Mouse (Mus musculus) megakaryocyte, embryonic 14.5 days (primary cell): ENCODE data around the gene Chst15. TPM values are rescaled to one million over a fixed set of nuclear protein-coding genes. Genes with fewer than 3 reads are reported as not detected.

Experiments
- H3K27me3 ChIP-seq: replicated peaks from 2 replicates; pipeline ENCODE3; 2012; ENCODE audit warnings: inconsistent platforms
- H3K36me3 ChIP-seq: replicated peaks from 2 replicates; pipeline ENCODE3; 2012; ENCODE audit warnings: low read length, inconsistent platforms, mixed read lengths
- H3K4me1 ChIP-seq: 2 replicates; pipeline ENCODE4 v1.6.1; 2012; ENCODE audit warnings: inconsistent platforms
- H3K4me3 ChIP-seq: replicated peaks from 2 replicates; pipeline ENCODE3; 2012; ENCODE audit warnings: moderate library complexity, mild to moderate bottlenecking, inconsistent platforms
- H3K9me3 ChIP-seq: 2 replicates; pipeline ENCODE4 v1.6.1; 2012; ENCODE audit warnings: inconsistent platforms
- FLI1 ChIP-seq: IDR thresholded peaks from 2 replicates; pipeline ENCODE4 v1.6.1; 2012; ENCODE audit warnings: low read length, inconsistent platforms, mixed read lengths
- GATA1 ChIP-seq: IDR thresholded peaks from 3 replicates; pipeline ENCODE4 v1.6.1; 2012; ENCODE audit warnings: mixed read lengths, low read length, inconsistent platforms, borderline replicate concordance
- polyA plus RNA-seq: library from polyadenylated mRNA; stranded (reverse); fragments of >175 nt; gene quantifications from 2 replicates; pipeline ENCODE4 v1.2.3, GENCODE M21; 2012; ENCODE audit warnings: low replicate concordance; ENCODE audit not compliant: insufficient read depth

Chst15 gene
- polyA plus RNA-seq, 1 experiment, result 0.15 TPM

DNA sequence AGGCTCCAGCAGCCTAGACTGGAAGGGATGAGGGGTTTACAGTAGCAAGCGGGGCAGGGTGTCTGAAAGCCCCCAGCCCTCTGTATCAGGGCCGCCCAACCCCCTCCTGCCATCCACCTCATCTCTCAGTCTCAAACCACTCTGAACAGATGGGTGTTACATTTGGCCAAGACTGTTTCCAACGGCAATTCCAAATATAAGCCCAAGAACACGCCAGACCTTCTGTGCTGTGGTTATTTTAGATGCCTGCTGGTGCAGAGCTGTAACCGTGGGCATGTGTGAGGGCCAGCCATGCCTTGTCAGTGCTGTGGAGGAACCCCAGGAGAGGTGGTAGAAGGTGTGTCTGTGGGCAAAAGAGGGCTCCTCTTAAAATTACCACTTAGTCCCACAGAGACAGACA lies 63.5 kb downstream of the Chst15 start:
- TF ChIP-seq GATA1, result no peak
- no peak for TF ChIP-seq FLI1
- Histone ChIP-seq H3K27me3 (peaks cover 37% of the 10 kb centered on the region), H3K36me3 (no peaks in the 10 kb centered on the region), H3K4me3 (no peak overlapping the region), H3K9me3 (no peaks in the 10 kb centered on the region), H3K4me1 (no peaks in the 10 kb centered on the region)

- Histone ChIP-seq H3K9me3 (no peaks in the 10 kb centered on the region), H3K4me3 (no peak overlapping the region), H3K27me3 (peaks cover 37% of the 10 kb centered on the region), H3K4me1 (no peaks in the 10 kb centered on the region), H3K36me3 (no peaks in the 10 kb centered on the region)
- TF ChIP-seq FLI1 (no peak), GATA1 (no peak)
These were observed 64.0 kb downstream of the Chst15 start for GRCm38 (mm10) chr7:132253078-132253477.

- TF ChIP-seq FLI1 (no peak), GATA1 (no peak)
- H3K36me3 ChIP-seq, result no peaks in the 10 kb centered on the region
- no peaks in the 10 kb centered on the region for H3K9me3 ChIP-seq
- H3K27me3 ChIP-seq, result peaks cover 25% of the 10 kb centered on the region
- no peaks in the 10 kb centered on the region for H3K4me1 ChIP-seq
- H3K4me3 ChIP-seq, result no peak overlapping the region
These were observed 67.4 kb downstream of the Chst15 start for GRCm38 (mm10) chr7:132249563-132250119.

DNA sequence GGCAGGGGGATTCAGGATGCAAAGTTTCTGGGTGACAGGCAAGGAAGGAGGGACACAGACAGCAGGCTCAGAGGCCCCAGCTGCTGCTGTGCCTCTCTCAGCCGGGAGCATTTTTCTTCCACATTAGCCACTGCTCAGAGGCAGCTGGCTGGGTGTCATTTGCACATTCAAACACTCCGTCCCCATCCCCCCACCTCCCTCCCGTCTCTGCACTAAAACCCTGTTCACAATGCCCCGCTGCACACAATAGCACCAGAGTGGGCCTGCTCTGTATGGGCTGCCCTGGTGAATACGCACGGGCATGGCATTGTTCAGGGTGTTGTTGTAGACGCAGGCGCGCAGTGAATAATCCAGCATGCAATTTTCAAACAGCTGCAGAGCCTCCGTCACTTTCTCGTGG lies 69.5 kb downstream of the Chst15 start:
- peaks cover 6% of the 10 kb centered on the region for H3K4me1 ChIP-seq
- H3K27me3 ChIP-seq, result peaks cover 25% of the 10 kb centered on the region
- no peak overlapping the region for H3K4me3 ChIP-seq
- no peaks in the 10 kb centered on the region for H3K36me3 ChIP-seq
- no peaks in the 10 kb centered on the region for H3K9me3 ChIP-seq
- TF ChIP-seq GATA1 (no peak), FLI1 (no peak)

DNA sequence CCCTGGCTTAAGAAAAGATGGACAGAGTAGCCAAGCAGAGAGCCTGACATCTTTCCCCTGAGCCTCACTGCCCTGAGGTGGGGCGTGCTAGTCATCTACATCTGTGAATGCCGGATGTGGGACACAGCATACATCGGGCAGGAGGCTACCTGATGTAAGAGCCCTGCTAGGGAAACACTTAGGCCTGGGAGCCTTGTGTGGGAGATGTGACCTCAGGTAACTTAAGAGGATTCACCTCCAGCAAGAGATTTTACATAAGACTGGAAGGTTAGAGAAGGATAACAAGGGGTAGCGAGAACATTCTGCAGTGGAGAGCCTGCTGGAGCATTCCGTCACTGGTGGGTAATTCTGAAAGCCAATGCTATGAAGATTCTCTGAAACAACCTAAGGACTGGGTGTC lies 69.9 kb downstream of the Chst15 start:
- no peaks in the 10 kb centered on the region for H3K36me3 ChIP-seq
- no peak for TF ChIP-seq GATA1
- TF ChIP-seq FLI1, result no peak
- H3K4me3 ChIP-seq, result no peak overlapping the region
- H3K4me1 ChIP-seq, result peaks cover 6% of the 10 kb centered on the region
- H3K27me3 ChIP-seq, result peaks cover 25% of the 10 kb centered on the region
- no peaks in the 10 kb centered on the region for H3K9me3 ChIP-seq

DNA sequence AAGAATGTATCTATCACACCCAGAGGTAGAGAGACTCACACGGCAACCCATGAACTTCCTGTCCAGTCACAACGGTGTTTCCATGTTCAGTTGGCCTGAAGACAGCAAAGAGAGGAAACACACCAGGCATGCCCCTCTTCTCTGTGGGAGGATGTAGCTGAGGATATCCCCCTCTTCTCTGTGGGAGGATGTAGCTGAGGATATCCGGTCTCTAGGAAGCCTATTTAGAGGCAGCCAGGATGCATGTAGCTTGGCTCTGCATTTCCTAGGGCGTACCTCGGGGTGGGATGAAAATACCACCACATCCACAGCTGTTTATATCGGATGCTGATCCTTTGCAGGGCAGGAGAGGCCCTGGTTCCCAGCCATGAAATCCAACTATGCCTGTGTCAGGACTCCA lies 71.3 kb downstream of the Chst15 start:
- Histone ChIP-seq H3K4me3 (no peak overlapping the region), H3K36me3 (no peaks in the 10 kb centered on the region), H3K4me1 (peaks cover 6% of the 10 kb centered on the region), H3K9me3 (no peaks in the 10 kb centered on the region), H3K27me3 (peaks cover 26% of the 10 kb centered on the region)
- TF ChIP-seq GATA1 (no peak), FLI1 (no peak)

DNA sequence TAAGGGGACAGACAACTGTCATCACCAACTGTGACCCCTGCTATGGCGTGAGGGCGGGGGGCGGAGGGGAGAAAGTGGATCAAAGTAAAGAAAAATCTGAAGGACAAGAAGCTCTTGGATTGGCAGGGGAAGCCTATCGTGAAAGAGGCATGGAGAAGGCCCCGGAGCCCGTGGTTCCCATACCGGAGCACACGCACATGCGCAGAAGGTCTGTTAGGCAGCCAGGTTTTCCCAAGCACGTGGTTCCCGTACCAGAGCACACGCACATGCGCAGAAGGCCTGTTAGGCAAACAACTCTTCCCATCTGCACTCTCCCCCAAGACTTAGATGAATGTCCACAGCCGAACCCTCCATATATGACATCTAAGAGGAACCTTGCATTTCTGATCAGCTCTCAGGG lies 72.4 kb downstream of the Chst15 start:
- Histone ChIP-seq H3K4me1 (peaks cover 6% of the 10 kb centered on the region), H3K36me3 (no peaks in the 10 kb centered on the region), H3K27me3 (peaks cover 20% of the 10 kb centered on the region), H3K4me3 (no peak overlapping the region), H3K9me3 (no peaks in the 10 kb centered on the region)
- TF ChIP-seq FLI1, result no peak
- no peak for TF ChIP-seq GATA1

DNA sequence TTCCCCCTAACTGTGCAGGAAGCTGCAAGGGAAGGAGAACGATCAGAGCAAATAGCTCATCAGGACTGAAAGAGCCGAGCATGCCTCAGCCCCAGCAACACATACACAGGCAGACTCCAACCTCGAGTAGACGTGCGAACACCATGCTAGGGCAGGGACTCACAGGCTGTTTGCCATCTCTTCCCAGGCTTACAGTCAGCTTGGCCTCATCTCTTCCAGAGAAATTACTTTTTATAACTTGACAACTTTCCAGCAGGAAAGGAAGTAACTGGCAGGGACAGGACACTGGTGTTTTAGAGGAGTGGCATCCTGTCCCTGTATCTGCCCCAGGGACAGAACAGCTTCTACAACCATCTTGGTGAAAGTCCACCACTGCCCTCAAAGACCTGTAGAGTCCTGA lies 73.8 kb downstream of the Chst15 start:
- Histone ChIP-seq H3K9me3 (no peaks in the 10 kb centered on the region), H3K36me3 (no peaks in the 10 kb centered on the region), H3K4me1 (peaks cover 6% of the 10 kb centered on the region), H3K27me3 (peaks cover 16% of the 10 kb centered on the region), H3K4me3 (peak overlapping the region; percentile 71)
- TF ChIP-seq GATA1, result no peak
- no peak for TF ChIP-seq FLI1

DNA sequence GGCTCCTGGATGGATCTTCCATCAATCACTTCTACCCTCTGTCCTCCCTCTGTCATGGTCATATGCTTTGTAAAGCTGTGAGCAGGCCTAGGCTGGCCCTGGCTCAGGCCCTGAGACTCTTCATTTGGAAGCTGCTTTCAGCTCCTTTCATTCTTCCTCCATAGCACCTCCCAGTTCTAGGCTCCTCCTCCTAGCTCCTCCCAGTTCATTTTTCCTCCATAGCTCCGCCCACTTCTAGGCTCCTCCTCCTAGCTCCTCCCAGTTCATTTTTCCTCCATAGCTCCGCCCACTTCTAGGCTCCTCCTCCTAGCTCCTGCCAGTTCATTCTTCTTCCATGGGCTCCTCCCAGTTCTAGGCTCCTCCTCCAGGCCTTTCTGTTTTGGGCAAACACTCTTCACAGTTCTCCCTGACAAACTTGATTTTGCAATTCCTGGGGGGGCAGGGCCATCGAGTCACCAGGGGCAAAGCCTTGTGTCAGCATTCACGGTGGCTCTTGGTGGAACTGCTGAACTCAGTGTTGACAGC lies 74.3 kb downstream of the Chst15 start:
- no peaks in the 10 kb centered on the region for H3K9me3 ChIP-seq
- no peaks in the 10 kb centered on the region for H3K36me3 ChIP-seq
- peaks cover 6% of the 10 kb centered on the region for H3K4me1 ChIP-seq
- TF ChIP-seq GATA1 (no peak), FLI1 (no peak)
- no peak overlapping the region for H3K4me3 ChIP-seq
- H3K27me3 ChIP-seq, result peaks cover 18% of the 10 kb centered on the region

DNA sequence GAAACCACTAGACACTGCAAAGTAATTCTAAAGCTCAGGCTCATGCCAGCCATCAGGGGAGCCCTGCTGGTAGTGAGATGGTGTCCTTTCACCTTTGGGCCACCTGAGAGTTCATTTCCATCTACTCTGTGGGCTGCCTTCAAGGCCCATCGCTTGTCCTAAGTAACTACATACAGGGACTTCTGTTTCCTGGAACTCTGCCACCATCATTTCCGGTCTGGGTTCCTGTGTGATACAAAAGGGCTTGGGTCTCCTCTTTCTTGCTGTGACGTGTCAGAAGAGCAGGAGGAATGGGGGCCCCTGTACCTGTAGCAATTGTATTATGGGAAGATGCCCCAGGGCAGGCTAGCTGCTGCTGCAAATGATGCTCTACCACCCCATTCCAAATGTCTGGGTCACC lies 78.1 kb downstream of the Chst15 start:
- TF ChIP-seq FLI1 (no peak), GATA1 (no peak)
- peaks cover 6% of the 10 kb centered on the region for H3K4me1 ChIP-seq

More for the DNA sequence above, 78.1 kb downstream of the Chst15 start:
- Histone ChIP-seq H3K4me3 (no peak overlapping the region), H3K36me3 (no peaks in the 10 kb centered on the region), H3K27me3 (peaks cover 25% of the 10 kb centered on the region), H3K9me3 (no peaks in the 10 kb centered on the region)
